Mouse (Mus musculus) embryonic facial prominence, embryonic 11.5 days (tissue): ENCODE results near the gene Piwil1. TPM values are rescaled to one million over a fixed set of nuclear protein-coding genes. Genes with fewer than 3 reads are reported as not detected.
A peak's percentile ranks its signal among the peaks of the same experiment; 100 is the strongest.

Experiments
- ATAC-seq: fragments of 200-750 bp; cut with Nextera tagmentation; replicated peaks from 2 replicates; pipeline ENCODE4 v1.8.0; 2017; ENCODE audit warnings: low read depth; ENCODE audit not compliant: insufficient number of reproducible peaks, low FRiP score, low TSS enrichment
- DNase-seq: peaks from one replicate; pipeline ENCODE4 v3.0.0-alpha.2; 2015; ENCODE audit warnings: low spot score
- H3K27ac ChIP-seq: fragments of 300-500 bp; sonication (generic); replicated peaks from 2 replicates; pipeline ENCODE4 v1.5.1; 2014; ENCODE audit warnings: mild to moderate bottlenecking, low read depth, low read length, control low read depth
- H3K27me3 ChIP-seq: fragments of 300-500 bp; sonication (generic); 2 replicates; pipeline ENCODE4 v1.6.1; 2014; ENCODE audit warnings: mild to moderate bottlenecking, low read length, moderate library complexity, mixed read lengths; ENCODE audit not compliant: control insufficient read depth, insufficient read depth
- H3K36me3 ChIP-seq: fragments of 300-500 bp; sonication (generic); replicated peaks from 2 replicates; pipeline ENCODE4 v1.6.1; 2014; ENCODE audit warnings: low read depth, mild to moderate bottlenecking, low read length, moderate library complexity, mixed read lengths; ENCODE audit not compliant: control insufficient read depth, insufficient read depth
- H3K4me1 ChIP-seq: fragments of 300-500 bp; sonication (generic); 2 replicates; pipeline ENCODE4 v1.6.1; 2014; ENCODE audit warnings: low read length, mixed read lengths; ENCODE audit not compliant: control insufficient read depth, insufficient read depth
- H3K4me2 ChIP-seq: fragments of 300-500 bp; sonication (generic); 2 replicates; pipeline ENCODE4 v1.6.1; 2014; ENCODE audit warnings: low read depth, mild to moderate bottlenecking, control low read depth, low read length, moderate library complexity
- H3K4me3 ChIP-seq: fragments of 300-500 bp; sonication (generic); 2 replicates; pipeline ENCODE4 v1.5.1; 2014; ENCODE audit warnings: low read depth, low read length, control low read depth
- H3K9ac ChIP-seq: fragments of 300-500 bp; sonication (generic); replicated peaks from 2 replicates; pipeline ENCODE4 v1.6.1; 2014; ENCODE audit warnings: mild to moderate bottlenecking, control low read depth, low read length
- H3K9me3 ChIP-seq: fragments of 300-500 bp; sonication (generic); replicated peaks from 2 replicates; pipeline ENCODE4 v1.6.1; 2016; ENCODE audit warnings: mild to moderate bottlenecking, low read length, inconsistent platforms, mixed read lengths; ENCODE audit not compliant: control insufficient read depth
- WGBS: fragments of 180-500 bp; shearing (Covaris S2); extraction: QIAGEN DNeasy Blood & Tissue Kit; methylation state at CpG from one replicate; pipeline ENCODE4 v1.1.7; 2014; 5-methylcytosine and 5-hydroxymethylcytosine counted together
- polyA plus RNA-seq: library from polyadenylated mRNA; unstranded; fragments of >200 nt; fragmentation: Nextera tagmentation; extraction: Ambion mirVana; gene quantifications from 2 replicates; pipeline ENCODE4 v1.2.1, GENCODE M21; 2014

Piwil1 gene
- polyA plus RNA-seq, 1 experiment from 2014 or later: not detected

DNA sequence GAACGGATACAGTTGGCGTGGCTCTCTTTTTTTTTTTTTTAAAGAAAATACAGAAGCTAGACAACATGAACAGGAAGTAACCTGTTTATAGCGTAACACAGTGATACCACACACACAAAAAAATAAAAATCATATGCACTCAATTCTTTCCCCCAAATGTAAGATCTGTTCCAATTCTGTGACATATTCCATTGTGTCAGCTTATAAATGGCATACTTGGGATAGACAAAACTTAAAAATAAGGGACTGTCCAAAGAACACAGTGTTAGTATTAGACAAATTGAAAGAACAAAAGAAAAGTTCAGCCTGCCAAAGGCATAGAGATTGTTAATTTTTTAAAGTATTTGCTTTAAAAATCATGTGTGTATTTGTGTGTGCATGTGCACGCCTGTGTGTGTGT lies 25.0 kb upstream of the Piwil1 start:
- no peaks in the 10 kb centered on the region for H3K36me3 ChIP-seq
- H3K27ac ChIP-seq: no peak overlapping the region
- ATAC-seq (no peak), DNase-seq (no peak)
- H3K4me3 ChIP-seq: no peak overlapping the region
- H3K9me3 ChIP-seq: no peaks in the 10 kb centered on the region
- no peaks in the 10 kb centered on the region for H3K27me3 ChIP-seq
- H3K4me1 ChIP-seq: no peaks in the 10 kb centered on the region
- H3K9ac ChIP-seq: no peak overlapping the region
- 87% methylated on average over 4 of the region's 4 CpGs for WGBS
- no peak overlapping the region for H3K4me2 ChIP-seq

DNA sequence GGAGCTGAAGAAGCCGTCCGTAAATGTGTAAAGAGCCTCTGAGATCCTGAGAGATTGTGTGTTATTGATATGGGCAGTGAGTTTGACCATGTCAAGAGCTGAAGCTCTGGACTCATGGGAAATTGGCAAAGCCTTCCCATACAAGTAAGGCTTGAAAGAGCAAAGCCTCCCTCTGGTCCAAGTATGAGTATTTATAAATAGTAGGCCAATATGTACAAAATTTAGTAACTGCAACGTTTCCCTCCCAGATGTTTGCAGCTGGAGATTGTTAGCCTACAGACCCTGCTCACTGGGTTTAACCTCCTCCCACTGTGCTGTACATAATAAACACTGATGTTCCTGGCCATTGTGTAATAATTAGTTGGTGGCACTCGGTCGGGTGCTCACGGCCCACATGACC lies 24.5 kb upstream of the Piwil1 start:
- Histone ChIP-seq H3K9ac (no peak overlapping the region), H3K4me2 (no peak overlapping the region), H3K9me3 (no peaks in the 10 kb centered on the region), H3K27me3 (no peaks in the 10 kb centered on the region), H3K27ac (no peak overlapping the region), H3K4me3 (no peak overlapping the region), H3K4me1 (no peaks in the 10 kb centered on the region), H3K36me3 (no peaks in the 10 kb centered on the region)
- DNase-seq (no peak), ATAC-seq (no peak)
- 67% methylated on average over 6 of the region's 6 CpGs for WGBS

DNA sequence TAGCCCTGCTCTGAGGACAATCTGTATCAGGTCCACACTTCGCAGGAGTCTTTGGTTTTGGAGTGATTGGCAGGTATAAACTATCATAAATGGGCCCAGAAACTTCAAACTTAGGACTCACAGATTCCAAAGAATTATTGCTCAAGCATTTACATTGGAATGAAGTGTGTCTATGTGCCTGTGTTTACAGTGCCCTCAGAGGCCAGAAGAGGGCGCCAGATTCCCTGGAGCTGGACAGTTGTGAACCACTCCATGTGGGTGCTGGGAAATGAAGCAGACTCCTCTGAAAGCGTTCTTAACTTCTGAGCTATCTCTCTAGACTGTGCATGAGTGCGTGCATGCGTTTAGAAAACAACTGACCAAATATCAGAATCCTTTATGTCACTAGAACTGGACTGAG lies 20.9 kb upstream of the Piwil1 start:
- H3K4me1 ChIP-seq: peaks cover 3% of the 10 kb centered on the region; the same call in 1 of the 2 replicates
- H3K27me3 ChIP-seq: no peaks in the 10 kb centered on the region
- no peaks in the 10 kb centered on the region for H3K9me3 ChIP-seq
- H3K36me3 ChIP-seq: no peaks in the 10 kb centered on the region
- DNase-seq (no peak), ATAC-seq (no peak)
- H3K4me3 ChIP-seq: no peak overlapping the region; the same call in 1 of the 2 replicates
- no peak overlapping the region for H3K4me2 ChIP-seq
- WGBS: 36% methylated on average over 5 of the region's 5 CpGs
- no peak overlapping the region for H3K9ac ChIP-seq
- no peak overlapping the region for H3K27ac ChIP-seq

DNA sequence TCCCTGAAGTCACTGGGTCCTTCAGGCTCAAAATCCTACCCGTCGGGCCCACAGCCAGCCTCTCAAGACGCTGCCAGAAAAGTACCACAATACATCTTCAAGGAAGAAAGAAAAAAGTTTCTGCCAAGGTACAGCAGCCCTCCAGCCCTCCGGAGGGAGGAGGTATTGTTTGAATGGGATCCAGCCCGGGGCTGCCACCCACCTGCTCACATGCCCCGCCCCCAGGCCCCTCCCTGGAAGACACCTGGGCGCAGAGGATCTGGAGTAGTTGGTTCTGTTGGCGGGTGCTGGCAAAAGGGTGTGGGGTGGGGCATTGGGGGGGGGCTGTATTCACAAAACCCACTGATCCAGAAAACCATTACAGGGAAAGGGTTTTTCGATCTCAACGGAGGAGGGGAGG lies 18.1 kb upstream of the Piwil1 start:
- H3K9ac ChIP-seq: no peak overlapping the region
- DNase-seq (no peak), ATAC-seq (no peak)
- H3K27me3 ChIP-seq: no peaks in the 10 kb centered on the region
- H3K27ac ChIP-seq: no peak overlapping the region
- no peaks in the 10 kb centered on the region for H3K9me3 ChIP-seq
- WGBS: 15% methylated on average over 10 of the region's 10 CpGs
- H3K4me3 ChIP-seq: no peak overlapping the region
- no peaks in the 10 kb centered on the region for H3K36me3 ChIP-seq
- H3K4me2 ChIP-seq: no peak overlapping the region
- peaks cover 3% of the 10 kb centered on the region; the same call in 1 of the 2 replicates for H3K4me1 ChIP-seq

DNA sequence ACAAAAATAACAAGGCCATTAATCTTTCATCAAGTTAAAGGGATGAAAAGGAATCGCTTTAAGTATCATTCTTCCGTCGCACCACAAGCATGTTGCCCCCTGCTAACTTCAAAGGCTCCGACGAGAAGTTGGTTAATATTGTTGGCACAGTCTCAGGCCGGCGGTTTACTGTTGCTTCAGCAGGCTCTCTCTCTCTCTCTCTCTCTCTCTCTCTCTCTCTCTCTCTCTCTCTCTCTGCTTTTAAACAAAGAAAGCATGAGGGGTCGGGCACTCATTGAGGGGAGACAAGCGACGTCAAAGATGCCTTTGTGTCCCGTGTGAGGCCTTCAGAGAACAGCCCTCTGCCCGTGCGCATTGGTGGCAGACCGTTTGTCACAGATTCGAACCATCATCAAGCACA lies 17.7 kb upstream of the Piwil1 start:
- H3K27ac ChIP-seq: no peak overlapping the region

DNA sequence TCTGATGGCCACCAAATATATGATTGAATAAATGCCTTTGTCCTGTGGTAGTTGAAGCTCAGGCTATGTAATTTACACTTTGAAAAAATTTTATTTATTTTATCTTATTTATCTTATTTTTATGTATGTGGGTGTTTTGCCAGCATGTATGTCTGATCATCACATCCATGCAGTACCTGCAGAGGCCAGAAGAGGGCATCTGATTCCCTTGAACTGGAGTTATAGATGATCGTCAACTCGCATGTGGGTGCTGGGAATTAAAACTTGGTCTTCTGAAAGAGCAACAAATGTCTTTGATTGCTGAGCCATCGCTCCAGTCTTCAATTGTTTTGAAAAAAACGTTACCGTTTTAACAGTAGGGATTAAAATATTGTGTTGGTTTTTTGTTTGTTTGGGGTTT lies 15.2 kb upstream of the Piwil1 start:
- H3K4me2 ChIP-seq: no peak overlapping the region
- peaks cover 3% of the 10 kb centered on the region; the same call in 1 of the 2 replicates for H3K4me1 ChIP-seq
- no peaks in the 10 kb centered on the region for H3K27me3 ChIP-seq
- H3K9ac ChIP-seq: no peak overlapping the region
- H3K36me3 ChIP-seq: no peaks in the 10 kb centered on the region
- no peak for ATAC-seq
- no peak for DNase-seq
- no peaks in the 10 kb centered on the region for H3K9me3 ChIP-seq
- 77% methylated on average over 5 of the region's 5 CpGs for WGBS
- H3K4me3 ChIP-seq: no peak overlapping the region
- no peak overlapping the region for H3K27ac ChIP-seq

More for the DNA sequence above, 17.7 kb upstream of the Piwil1 start:
- no peaks in the 10 kb centered on the region for H3K27me3 ChIP-seq
- 13% methylated on average over 15 of the region's 15 CpGs for WGBS
- H3K4me2 ChIP-seq: no peak overlapping the region
- DNase-seq (no peak), ATAC-seq (0 out of 2 replicates have a peak, but pooled peaks have one; percentile 67)
- no peak overlapping the region for H3K4me3 ChIP-seq
- peaks cover 3% of the 10 kb centered on the region; the same call in 1 of the 2 replicates for H3K4me1 ChIP-seq
- no peak overlapping the region for H3K9ac ChIP-seq
- H3K36me3 ChIP-seq: no peaks in the 10 kb centered on the region
- no peaks in the 10 kb centered on the region for H3K9me3 ChIP-seq

DNA sequence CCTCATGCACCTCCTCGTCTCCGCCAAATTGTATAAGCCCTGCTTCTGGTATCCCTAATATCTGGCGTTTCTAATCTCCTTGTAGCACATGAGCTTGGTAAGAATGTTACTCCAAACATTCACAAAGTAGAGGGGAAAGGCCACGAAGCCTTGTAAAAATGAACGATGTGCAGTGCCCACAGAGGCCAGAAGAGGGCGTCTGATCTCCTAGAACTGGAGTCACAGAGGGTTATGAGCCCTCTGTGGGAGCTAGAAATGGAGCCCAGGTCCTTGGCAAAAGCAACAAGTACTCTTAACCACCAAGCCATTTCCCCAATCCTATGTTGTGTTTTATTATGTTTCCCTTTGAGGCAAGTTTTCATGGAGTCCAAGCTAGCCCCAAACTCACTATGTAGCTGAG lies 8.2 kb upstream of the Piwil1 start:
- DNase-seq (no peak), ATAC-seq (no peak)
- no peak overlapping the region for H3K27ac ChIP-seq
- no peaks in the 10 kb centered on the region for H3K36me3 ChIP-seq
- H3K9me3 ChIP-seq: no peaks in the 10 kb centered on the region
- 62% methylated on average over 6 of the region's 6 CpGs for WGBS
- no peak overlapping the region for H3K9ac ChIP-seq
- no peak overlapping the region; the same call in 1 of the 2 replicates for H3K4me2 ChIP-seq
- no peak overlapping the region for H3K4me3 ChIP-seq
- no peaks in the 10 kb centered on the region for H3K27me3 ChIP-seq
- no peaks in the 10 kb centered on the region for H3K4me1 ChIP-seq

DNA sequence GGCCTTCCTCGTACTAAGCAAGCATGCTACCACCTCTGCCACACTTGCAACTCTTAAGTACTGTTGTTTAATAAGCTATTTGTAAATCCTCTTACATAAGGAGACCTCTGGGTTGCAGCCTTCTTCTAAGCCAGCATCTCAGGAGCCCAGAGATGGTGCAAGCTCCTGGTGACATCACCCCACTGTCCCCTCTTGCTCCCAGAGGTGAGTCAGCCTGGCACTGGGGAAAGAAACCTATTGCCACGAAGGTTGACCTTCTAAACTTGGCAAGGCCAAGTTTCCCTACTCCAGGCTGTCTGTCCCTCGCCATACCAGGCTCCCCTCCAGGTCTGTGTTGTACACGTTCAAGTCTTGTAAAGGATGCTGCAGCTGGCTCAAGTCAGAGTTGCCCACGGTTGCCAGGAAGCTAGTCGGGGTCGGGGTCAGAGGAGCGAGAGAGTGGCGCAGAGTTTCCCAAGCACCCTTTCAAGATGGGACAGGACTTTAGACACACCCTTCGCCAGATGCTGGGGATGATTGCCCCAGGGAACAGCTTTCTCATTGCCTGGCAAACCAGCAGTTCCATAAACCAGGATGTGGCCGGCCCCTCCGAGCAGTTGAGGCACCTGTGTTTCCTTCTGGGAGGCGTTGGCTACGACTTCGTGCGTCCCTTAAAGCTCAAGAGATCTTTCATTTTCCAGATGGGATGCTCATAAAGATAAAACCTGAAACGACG lies 7.6 kb upstream of the Piwil1 start:
- no peak for ATAC-seq
- no peak overlapping the region for H3K4me2 ChIP-seq

More for the DNA sequence above, 7.6 kb upstream of the Piwil1 start:
- no peaks in the 10 kb centered on the region for H3K27me3 ChIP-seq
- WGBS: 63% methylated on average over 18 of the region's 18 CpGs
- no peak for DNase-seq
- H3K4me3 ChIP-seq: no peak overlapping the region
- no peaks in the 10 kb centered on the region for H3K4me1 ChIP-seq
- no peak overlapping the region for H3K9ac ChIP-seq
- no peak overlapping the region for H3K27ac ChIP-seq
- H3K36me3 ChIP-seq: no peaks in the 10 kb centered on the region
- H3K9me3 ChIP-seq: no peaks in the 10 kb centered on the region
